Mouse (Mus musculus) embryonic facial prominence, embryonic 12.5 days (tissue): Measurements from ENCODE around the gene Rbm19. TPM values are rescaled to one million over a fixed set of nuclear protein-coding genes. Genes with fewer than 3 reads are reported as not detected.

Experiments used
- ATAC-seq: fragments of 200-750 bp; cut with Nextera tagmentation; 2 replicates; pipeline ENCODE4 v1.8.0; 2017; ENCODE audit not compliant: insufficient number of reproducible peaks, insufficient read depth, low FRiP score, low TSS enrichment
- H3K27ac ChIP-seq: fragments of 300-500 bp; sonication (generic); 2 replicates; pipeline ENCODE4 v1.5.1; 2016; ENCODE audit warnings: mild to moderate bottlenecking
- H3K27me3 ChIP-seq: fragments of 300-500 bp; sonication (generic); 2 replicates; pipeline ENCODE4 v1.6.1; 2016; ENCODE audit warnings: mild to moderate bottlenecking, moderate library complexity
- H3K36me3 ChIP-seq: fragments of 300-500 bp; sonication (generic); 2 replicates; pipeline ENCODE4 v1.6.1; 2016; ENCODE audit warnings: mild to moderate bottlenecking
- H3K4me1 ChIP-seq: fragments of 300-500 bp; sonication (generic); 2 replicates; pipeline ENCODE4 v1.6.1; 2016
- H3K4me2 ChIP-seq: fragments of 300-500 bp; sonication (generic); replicated peaks from 2 replicates; pipeline ENCODE4 v1.6.1; 2016; ENCODE audit warnings: mild to moderate bottlenecking, moderate library complexity
- H3K4me3 ChIP-seq: fragments of 300-500 bp; sonication (generic); 2 replicates; pipeline ENCODE4 v1.5.1; 2016; ENCODE audit warnings: mild to moderate bottlenecking
- H3K9ac ChIP-seq: fragments of 300-500 bp; sonication (generic); 2 replicates; pipeline ENCODE4 v1.6.1; 2016; ENCODE audit warnings: mild to moderate bottlenecking, moderate library complexity
- H3K9me3 ChIP-seq: fragments of 300-500 bp; sonication (generic); 2 replicates; pipeline ENCODE4 v1.6.1; 2016; ENCODE audit warnings: mild to moderate bottlenecking, moderate library complexity
- WGBS: fragments of 180-500 bp; shearing (Covaris S2); methylation state at CpG from one replicate; pipeline ENCODE4 v1.1.7; 2016; 5-methylcytosine and 5-hydroxymethylcytosine counted together
- polyA plus RNA-seq: library from polyadenylated mRNA; unstranded; fragments of >200 nt; fragmentation: Nextera tagmentation; extraction: Ambion mirVana; gene quantifications from 2 replicates; pipeline ENCODE4 v1.2.1, GENCODE M21; 2016

Gene Rbm19
- polyA plus RNA-seq, 1 experiment from 2014 or later: 32.5 TPM

DNA sequence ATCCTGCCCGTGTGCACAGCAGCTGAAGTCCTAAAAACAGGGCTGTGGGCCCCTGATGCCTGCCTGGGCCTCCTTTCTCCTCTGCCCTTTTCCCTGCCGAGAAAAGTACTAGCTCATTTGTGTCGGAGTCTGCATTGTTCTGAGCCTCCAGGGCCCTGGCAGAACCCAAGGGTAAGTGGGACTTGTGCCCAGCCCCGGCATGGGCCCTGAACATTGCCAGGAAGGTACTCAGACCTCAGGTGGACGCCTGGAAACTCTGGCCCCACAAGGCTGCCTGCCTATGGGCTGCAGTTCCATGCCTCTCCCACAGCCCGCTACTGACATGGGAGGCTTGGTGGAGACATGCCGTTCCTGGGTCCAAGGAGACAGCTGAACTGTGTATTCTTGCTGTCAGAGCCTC lies 72.3 kb downstream of the Rbm19 start:
- H3K4me2 ChIP-seq: no peak overlapping the region
- H3K27ac ChIP-seq: no peak overlapping the region
- no peak for ATAC-seq
- no peaks in the 10 kb centered on the region for H3K9me3 ChIP-seq
- peaks cover 10% of the 10 kb centered on the region; the same call in 1 of the 2 replicates for H3K4me1 ChIP-seq
- H3K36me3 ChIP-seq: 0 out of 2 replicates have a peak, but pooled peaks cover 6% of the 10 kb centered on the region
- no peak overlapping the region for H3K4me3 ChIP-seq
- WGBS: 82% methylated on average over 7 of the region's 7 CpGs
- H3K27me3 ChIP-seq: no peaks in the 10 kb centered on the region
- no peak overlapping the region for H3K9ac ChIP-seq

DNA sequence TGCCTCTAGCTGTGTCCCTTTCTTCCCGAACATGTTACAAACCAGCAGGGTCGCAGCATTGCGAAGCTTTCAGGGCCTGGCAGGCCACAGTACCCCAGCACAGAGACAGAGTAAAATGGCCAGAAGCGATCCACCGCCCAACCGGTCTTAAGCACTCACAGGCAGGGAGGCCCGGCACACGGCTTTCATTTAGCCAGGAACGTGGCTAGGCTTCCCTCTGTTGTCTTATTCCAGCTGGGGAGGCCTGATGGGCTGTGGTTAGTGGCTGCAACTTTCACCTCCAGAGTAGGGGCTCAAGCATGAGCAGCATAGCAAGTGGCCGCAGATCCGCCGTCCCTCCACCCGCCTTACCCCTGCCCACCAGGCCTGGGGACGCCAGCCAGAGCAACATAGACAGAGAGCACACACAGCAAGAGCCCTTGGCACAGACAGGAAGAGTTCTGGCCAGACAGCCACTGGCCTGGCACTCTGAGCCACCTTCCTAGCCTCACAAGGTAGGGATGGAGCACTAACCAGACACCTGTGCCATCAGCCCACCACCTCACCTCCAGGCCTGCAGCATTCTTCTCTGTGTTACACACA lies 73.8 kb downstream of the Rbm19 start:
- no peak overlapping the region for H3K4me3 ChIP-seq
- H3K9ac ChIP-seq: no peak overlapping the region
- 74% methylated on average over 14 of the region's 14 CpGs for WGBS
- no peaks in the 10 kb centered on the region for H3K27me3 ChIP-seq
- no peak for ATAC-seq
- no peaks in the 10 kb centered on the region for H3K9me3 ChIP-seq
- H3K27ac ChIP-seq: no peak overlapping the region
- no peak overlapping the region; the same call in 1 of the 2 replicates for H3K4me2 ChIP-seq
- H3K4me1 ChIP-seq: peaks cover 16% of the 10 kb centered on the region
- 0 out of 2 replicates have a peak, but pooled peaks cover 6% of the 10 kb centered on the region for H3K36me3 ChIP-seq

DNA sequence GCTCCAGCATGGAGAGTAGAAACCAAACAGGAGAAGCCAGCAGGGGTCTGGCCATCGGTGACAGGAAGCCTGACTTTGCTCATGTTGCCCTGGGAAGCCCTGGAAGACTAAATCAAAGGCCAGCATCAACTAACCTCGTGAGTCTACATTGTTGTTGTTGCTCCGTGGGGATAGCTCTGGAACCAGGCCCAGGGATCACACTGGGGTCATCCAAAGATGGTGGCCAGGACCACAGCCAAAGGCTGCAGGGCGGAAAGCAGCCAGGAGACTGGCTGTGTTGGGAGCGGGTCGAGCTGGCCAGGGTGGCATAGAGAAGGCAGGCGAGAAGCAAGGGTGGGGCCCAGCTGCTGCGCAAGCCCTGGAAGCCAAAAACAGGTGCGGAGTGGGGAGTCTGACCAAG lies 75.4 kb downstream of the Rbm19 start:
- Histone ChIP-seq H3K4me1 (peaks cover 20% of the 10 kb centered on the region), H3K27me3 (no peaks in the 10 kb centered on the region), H3K27ac (no peak overlapping the region), H3K9ac (no peak overlapping the region), H3K4me3 (no peak overlapping the region), H3K4me2 (no peak overlapping the region), H3K36me3 (0 out of 2 replicates have a peak, but pooled peaks cover 6% of the 10 kb centered on the region), H3K9me3 (no peaks in the 10 kb centered on the region)
- WGBS: 88% methylated on average over 9 of the region's 9 CpGs
- no peak for ATAC-seq

DNA sequence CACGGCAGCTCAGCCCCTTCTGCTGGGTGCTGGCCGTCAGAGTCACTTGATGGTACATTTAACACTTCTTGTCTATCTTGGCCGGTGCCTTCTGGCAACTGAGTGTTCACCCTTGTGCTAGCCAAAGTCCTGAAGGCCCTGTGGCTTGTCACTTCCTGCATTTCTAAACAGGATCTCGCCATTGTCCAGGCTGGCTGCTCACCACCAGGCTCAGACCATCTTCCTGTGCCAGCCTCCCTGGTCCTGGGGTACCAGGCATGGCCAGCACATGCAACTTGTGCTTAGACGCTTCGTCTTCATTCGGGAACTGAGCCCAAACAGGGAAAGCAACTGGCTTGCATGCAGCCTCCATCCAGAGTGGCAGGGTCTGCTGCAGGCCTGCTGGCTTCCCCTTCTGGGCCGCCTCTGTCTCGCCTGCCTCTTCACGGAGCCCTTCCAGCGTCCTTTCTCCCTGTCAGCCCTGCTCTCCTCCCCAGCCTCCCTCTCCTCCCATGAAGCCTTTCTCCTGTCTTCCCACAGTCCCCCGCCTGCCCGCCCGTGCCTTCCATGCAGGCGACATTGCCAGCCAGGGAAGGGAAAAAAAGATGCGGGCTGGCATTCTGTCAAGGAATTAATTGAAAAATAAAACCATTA lies 78.2 kb downstream of the Rbm19 start:
- Histone ChIP-seq H3K36me3 (peaks cover 15% of the 10 kb centered on the region), H3K27ac (no peak overlapping the region), H3K4me2 (no peak overlapping the region), H3K4me1 (peaks cover 20% of the 10 kb centered on the region), H3K27me3 (no peaks in the 10 kb centered on the region), H3K9me3 (no peaks in the 10 kb centered on the region), H3K9ac (no peak overlapping the region), H3K4me3 (no peak overlapping the region)
- no peak for ATAC-seq
- WGBS: 63% methylated on average over 16 of the region's 16 CpGs

DNA sequence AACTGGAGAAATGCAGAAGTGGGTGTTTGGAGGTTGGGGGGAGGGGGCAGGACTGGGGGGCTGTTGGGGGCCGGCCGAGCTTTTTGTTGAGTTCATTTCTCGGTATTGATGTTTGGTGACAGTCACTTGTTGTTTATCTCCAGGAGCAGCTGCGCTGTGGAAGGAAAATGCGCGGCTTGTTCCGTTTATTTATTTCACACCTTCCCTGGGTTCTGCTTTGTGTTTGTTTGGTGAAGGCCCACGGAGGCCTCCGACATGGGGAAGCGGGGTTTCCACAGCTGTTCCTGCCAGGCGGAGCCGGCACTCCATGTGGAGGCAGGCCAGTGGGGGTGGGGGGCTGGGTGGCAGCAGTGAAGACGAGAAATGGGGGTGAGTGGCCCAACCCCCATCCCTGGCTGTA lies 78.7 kb downstream of the Rbm19 start:
- H3K9ac ChIP-seq: no peak overlapping the region
- no peak for ATAC-seq
- H3K36me3 ChIP-seq: peaks cover 18% of the 10 kb centered on the region
- 58% methylated on average over 13 of the region's 13 CpGs for WGBS
- no peak overlapping the region for H3K4me2 ChIP-seq
- H3K4me3 ChIP-seq: no peak overlapping the region
- no peaks in the 10 kb centered on the region for H3K9me3 ChIP-seq
- H3K4me1 ChIP-seq: peaks cover 20% of the 10 kb centered on the region
- no peak overlapping the region for H3K27ac ChIP-seq
- H3K27me3 ChIP-seq: no peaks in the 10 kb centered on the region

DNA sequence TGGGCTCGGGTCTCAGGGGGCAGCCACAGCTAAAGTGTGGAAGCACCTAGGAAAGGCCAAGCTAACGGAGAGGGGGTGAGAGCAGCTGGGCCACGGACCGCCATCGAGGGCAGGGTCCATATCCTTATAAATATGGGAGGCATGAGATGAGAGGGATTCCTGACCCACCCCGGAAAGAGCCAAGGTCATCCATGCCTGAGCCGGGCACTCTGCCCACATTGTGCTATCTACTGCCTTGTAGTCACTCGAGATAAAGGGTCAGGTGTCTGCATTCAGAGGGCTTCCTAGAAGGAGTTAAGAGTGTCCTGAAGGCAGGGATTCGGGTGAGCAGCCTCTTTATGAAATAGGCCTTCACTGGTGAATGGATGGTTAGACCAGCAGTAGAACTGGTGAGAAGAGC lies 80.6 kb downstream of the Rbm19 start:
- 87% methylated on average over 9 of the region's 9 CpGs for WGBS
- no peak for ATAC-seq
- H3K9ac ChIP-seq: no peak overlapping the region
- no peak overlapping the region for H3K27ac ChIP-seq
- H3K9me3 ChIP-seq: no peaks in the 10 kb centered on the region
- H3K36me3 ChIP-seq: peaks cover 22% of the 10 kb centered on the region
- peaks cover 17% of the 10 kb centered on the region for H3K4me1 ChIP-seq
- H3K27me3 ChIP-seq: no peaks in the 10 kb centered on the region
- H3K4me2 ChIP-seq: no peak overlapping the region
- H3K4me3 ChIP-seq: no peak overlapping the region

DNA sequence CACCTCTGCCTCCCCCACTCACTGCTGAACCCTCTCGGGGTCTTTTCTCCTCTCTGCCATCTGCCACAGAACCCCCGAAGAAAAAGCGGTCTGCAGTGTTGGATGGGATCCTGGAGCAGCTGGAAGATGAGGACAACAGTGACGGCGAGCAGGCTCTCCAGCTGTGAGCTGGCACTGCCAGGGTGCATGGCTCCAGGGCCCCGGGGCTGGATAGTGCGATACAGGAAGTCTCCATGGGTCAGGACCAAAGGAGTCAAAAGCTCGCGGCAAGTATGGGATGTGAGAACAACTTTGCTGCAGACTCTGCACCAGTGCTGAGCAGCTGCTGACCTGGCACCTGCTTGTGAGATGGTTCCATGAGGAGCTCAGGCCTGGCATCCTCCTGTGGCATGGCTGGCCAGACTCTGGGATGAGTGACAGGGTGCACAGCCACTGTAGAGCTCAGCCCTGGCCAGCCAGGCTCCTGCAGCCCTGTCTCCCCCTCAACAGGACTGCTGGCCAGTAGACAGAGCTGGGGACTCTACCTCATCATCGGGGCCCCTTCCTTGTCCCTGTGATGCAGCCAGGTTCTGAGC lies 81.6 kb downstream of the Rbm19 start:
- no peaks in the 10 kb centered on the region for H3K27me3 ChIP-seq
- no peak overlapping the region for H3K4me2 ChIP-seq
- WGBS: 89% methylated on average over 10 of the region's 10 CpGs
- peaks cover 12% of the 10 kb centered on the region; the same call in 1 of the 2 replicates for H3K4me1 ChIP-seq
- no peak overlapping the region for H3K27ac ChIP-seq
- H3K36me3 ChIP-seq: peaks cover 22% of the 10 kb centered on the region
- no peak overlapping the region for H3K9ac ChIP-seq
- ATAC-seq: no peak
- H3K4me3 ChIP-seq: no peak overlapping the region
- no peaks in the 10 kb centered on the region for H3K9me3 ChIP-seq

DNA sequence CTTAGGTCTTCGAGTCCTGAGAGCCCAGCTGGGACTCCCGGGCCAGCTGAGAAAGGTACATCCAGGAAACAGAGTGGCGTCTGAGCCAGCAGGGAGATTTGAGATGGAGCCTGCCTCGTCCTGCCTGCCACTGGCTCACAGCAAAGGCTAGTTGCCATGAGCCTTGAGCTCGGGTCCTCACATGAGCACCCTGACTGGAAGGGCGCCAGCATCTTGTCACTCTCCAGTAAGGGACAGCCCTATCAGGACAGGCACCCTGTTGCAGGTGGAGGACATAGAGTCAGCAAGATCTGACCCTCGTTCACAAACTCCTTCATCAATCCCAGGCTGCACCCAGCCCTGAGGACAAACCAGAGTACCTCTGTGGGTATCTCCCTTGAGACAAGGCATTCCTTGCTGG lies 83.6 kb downstream of the Rbm19 start:
- no peak overlapping the region for H3K9ac ChIP-seq
- ATAC-seq: no peak
- H3K4me1 ChIP-seq: peaks cover 6% of the 10 kb centered on the region; the same call in 1 of the 2 replicates
- H3K27ac ChIP-seq: no peak overlapping the region
- WGBS: 91% methylated on average over 7 of the region's 7 CpGs
- no peaks in the 10 kb centered on the region for H3K27me3 ChIP-seq
- no peak overlapping the region for H3K4me2 ChIP-seq
- H3K9me3 ChIP-seq: no peaks in the 10 kb centered on the region
- no peak overlapping the region for H3K4me3 ChIP-seq
- H3K36me3 ChIP-seq: peaks cover 22% of the 10 kb centered on the region

DNA sequence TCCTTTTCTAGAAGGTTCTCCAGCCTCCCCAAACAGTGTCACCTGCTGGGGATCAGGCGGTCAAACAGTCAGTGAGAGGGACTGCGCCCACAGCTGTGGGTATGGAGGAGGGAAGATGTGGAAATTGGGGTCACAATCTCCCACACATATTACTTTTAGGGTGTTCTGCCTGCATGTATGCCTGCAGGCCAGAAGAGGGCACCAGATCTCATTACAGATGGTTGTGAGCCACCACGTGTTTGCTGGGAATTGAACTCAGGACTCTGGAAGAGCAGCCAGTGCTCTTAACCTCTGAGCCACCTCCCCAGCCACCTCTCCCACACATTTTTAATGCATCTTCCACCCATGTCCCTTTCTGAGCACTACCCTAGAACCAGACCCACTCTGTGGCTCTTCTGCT lies 88.1 kb downstream of the Rbm19 start:
- Histone ChIP-seq H3K4me1 (no peaks in the 10 kb centered on the region), H3K36me3 (peaks cover 7% of the 10 kb centered on the region), H3K4me2 (no peak overlapping the region), H3K9ac (no peak overlapping the region), H3K27ac (no peak overlapping the region), H3K27me3 (peaks cover 12% of the 10 kb centered on the region; the same call in 1 of the 2 replicates), H3K4me3 (no peak overlapping the region), H3K9me3 (no peaks in the 10 kb centered on the region)
- no peak for ATAC-seq
- WGBS: 68% methylated on average over 3 of the region's 3 CpGs

DNA sequence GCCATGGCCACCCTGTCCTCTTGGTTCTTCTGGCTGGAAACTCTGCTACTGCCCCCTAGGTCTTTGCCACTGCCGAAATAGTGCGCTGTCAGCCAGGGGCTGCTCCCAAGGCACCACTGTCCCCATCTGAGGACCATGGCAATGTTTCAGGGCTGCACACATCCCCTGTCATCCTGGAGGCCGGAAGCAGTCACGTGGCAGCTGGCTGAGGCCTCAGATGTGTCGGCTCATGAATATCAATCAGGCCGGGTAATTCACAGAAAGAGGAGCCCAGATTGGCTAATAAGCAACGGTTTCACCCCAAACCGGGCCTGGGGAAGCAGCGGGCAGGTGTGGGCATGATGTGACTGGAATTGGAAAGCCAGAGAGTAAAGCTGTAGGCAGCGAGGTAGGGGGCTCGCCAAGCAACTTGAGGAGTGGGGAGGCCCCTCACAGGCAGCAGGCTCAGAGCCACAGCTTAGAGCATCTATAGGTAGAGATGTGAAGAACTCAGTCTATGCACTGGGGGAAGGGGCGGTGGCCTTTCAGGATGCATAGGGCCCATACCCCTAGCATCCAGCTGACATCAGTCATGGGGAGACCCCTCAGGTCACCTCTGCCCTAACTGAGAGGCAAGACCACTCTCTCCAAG lies 90.2 kb downstream of the Rbm19 start:
- no peak overlapping the region for H3K4me3 ChIP-seq
- H3K36me3 ChIP-seq: no peaks in the 10 kb centered on the region
- H3K4me2 ChIP-seq: no peak overlapping the region
- peaks cover 27% of the 10 kb centered on the region for H3K27me3 ChIP-seq
- no peaks in the 10 kb centered on the region for H3K9me3 ChIP-seq
- peaks cover 13% of the 10 kb centered on the region for H3K4me1 ChIP-seq
- WGBS: 58% methylated on average over 12 of the region's 12 CpGs
- no peak overlapping the region for H3K9ac ChIP-seq
- no peak overlapping the region for H3K27ac ChIP-seq
- ATAC-seq: no peak

DNA sequence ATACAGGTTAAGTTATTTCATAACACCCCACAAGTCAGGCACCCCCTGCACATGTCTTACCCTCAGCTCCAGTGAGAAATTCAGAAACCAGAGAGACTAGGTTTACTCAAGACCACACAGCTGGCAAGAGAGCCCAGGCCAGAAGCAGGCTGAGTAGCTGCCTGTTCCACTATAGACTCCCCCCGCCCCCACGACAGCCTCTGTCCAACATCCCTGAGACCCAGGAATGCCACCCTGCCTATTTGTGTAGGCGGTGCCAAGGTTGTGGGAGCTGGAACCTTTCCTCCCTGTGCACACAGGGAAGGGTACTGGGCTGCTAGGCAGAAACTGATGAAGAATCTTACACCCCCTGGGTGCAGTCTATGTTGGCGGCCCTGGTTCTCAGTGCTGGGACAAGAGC lies 91.2 kb downstream of the Rbm19 start:
- peaks cover 33% of the 10 kb centered on the region for H3K27me3 ChIP-seq

DNA sequence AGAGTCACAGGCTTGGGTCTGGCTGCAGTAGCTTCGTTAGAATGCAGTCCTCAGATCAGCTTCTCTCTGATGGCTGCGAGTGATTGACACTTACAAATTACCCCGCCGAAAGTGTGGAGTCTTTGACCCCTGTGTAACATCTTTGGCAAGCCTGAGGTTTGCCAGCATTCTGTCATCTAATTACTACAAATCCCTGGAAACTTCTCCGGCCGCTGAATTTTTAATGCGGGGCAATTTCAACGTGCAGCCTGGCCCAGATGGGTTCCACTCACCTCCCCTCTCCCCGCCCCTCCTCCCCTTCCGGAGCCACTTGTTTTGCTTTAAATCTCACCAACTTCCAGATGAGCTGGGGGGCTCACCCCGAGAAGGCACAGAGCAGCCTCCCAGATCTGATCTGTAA lies 94.4 kb downstream of the Rbm19 start:
- Histone ChIP-seq H3K9ac (no peak overlapping the region; the same call in 1 of the 2 replicates), H3K27ac (no peak overlapping the region; the same call in 1 of the 2 replicates), H3K4me2 (peak overlapping the region; percentile 46), H3K27me3 (peaks cover 37% of the 10 kb centered on the region), H3K4me1 (peaks cover 13% of the 10 kb centered on the region), H3K4me3 (peak overlapping the region; percentile 11; the same call in 1 of the 2 replicates), H3K9me3 (no peaks in the 10 kb centered on the region), H3K36me3 (no peaks in the 10 kb centered on the region)
- no peak for ATAC-seq
- 3% methylated on average over 11 of the region's 11 CpGs for WGBS

More for the DNA sequence above, 91.2 kb downstream of the Rbm19 start:
- Histone ChIP-seq H3K27ac (no peak overlapping the region), H3K4me3 (no peak overlapping the region), H3K36me3 (no peaks in the 10 kb centered on the region), H3K9ac (no peak overlapping the region), H3K4me1 (peaks cover 13% of the 10 kb centered on the region), H3K4me2 (no peak overlapping the region), H3K9me3 (no peaks in the 10 kb centered on the region)
- no peak for ATAC-seq
- 68% methylated on average over 4 of the region's 4 CpGs for WGBS
